Mouse (Mus musculus): Measurements from ENCODE around the gene Slc30a9.

DNA sequence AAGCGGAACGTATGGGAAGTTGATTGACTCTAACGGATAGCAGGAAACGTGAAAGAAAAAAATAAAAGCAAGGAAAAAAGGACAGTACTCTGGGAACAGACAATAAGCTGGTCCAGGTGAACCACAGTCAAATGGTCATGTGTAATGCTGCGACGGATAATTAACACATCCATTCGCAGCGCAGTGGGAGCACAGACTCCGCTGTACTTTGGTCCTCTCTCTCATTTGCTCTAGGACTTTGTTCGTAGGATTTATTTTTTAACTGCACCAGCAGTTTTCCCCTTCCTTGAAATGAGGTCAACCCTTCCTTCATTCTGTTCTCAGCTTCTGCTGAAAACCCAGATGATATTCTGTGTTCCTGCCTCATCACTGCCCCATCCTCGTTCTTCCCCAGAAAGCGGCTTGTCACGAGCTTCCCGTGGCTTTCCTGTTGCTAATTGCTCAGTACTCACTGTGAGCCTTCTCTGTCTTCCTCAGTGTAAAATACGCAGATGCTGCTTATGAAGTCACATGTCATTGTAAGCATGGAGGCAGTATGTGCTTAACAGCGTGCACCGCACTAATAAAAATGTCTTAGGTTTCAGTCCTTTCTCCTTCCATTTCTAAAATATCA, 15.0 kb downstream of the Slc30a9 start:
- TF ChIP-seq CTCF (IDR thresholded peaks at IDR 0.05; ENCODE audit: borderline replicate concordance, insufficient read depth, low read length) (no peak), POLR2A (IDR thresholded peaks at IDR 0.05; ENCODE audit: low read depth, low read length) (no peak)

All from embryonic fibroblast, embryonic 13.5 days (primary cell).